ENCODE assay signal across 9 mouse cellular contexts in genomic region chr5:136258919-136259318, GRCm38 (mm10). TPM values are rescaled to one million over a fixed set of nuclear protein-coding genes. Genes with fewer than 3 reads are reported as not detected.
DNase-seq lines count a peak whose midpoint lies in the region; ATAC-seq and TF ChIP-seq lines count a peak whose summit lies in the region.
"Had no signal": no experiment of that assay in that cellular context is flagged by ENCODE, and none has a peak within 500 bp of the region (broad histone marks: within the 10 kb centered on the region; RNA-seq: fewer than 3 reads in every experiment).

No protein-coding gene starts in this region.

- H3K4me2 ChIP-seq in forebrain, embryonic 12.5 days, result no peak overlapping the region
- no peak overlapping the region for H3K4me2 ChIP-seq in heart, postnatal 0 days (ENCODE audit: low read depth, low read length)

- 41% methylated on average over 6 of the region's 6 CpGs for WGBS in forebrain, embryonic 10.5 days
- 41% methylated on average over 6 of the region's 6 CpGs for WGBS in forebrain, embryonic 12.5 days
- 28% methylated on average over 6 of the region's 6 CpGs for WGBS in heart, postnatal 0 days

- H3K4me1 ChIP-seq in forebrain, embryonic 10.5 days, result no peaks in the 10 kb centered on the region
- H3K4me1 ChIP-seq in forebrain, embryonic 12.5 days, result no peaks in the 10 kb centered on the region; the same call in 1 of the 2 replicates
- no peaks in the 10 kb centered on the region for H3K4me1 ChIP-seq in heart, postnatal 0 days (ENCODE audit: control insufficient read depth, insufficient read depth)

- no peak for ATAC-seq in forebrain, embryonic 12.5 days (ENCODE audit: low FRiP score)
- peak; percentile 59; the same call in 1 of the 2 replicates for ATAC-seq in heart, postnatal 0 days (ENCODE audit: insufficient read depth, low read depth)

- no peaks in the 10 kb centered on the region for H3K9me3 ChIP-seq in forebrain, embryonic 10.5 days
- no peaks in the 10 kb centered on the region for H3K9me3 ChIP-seq in forebrain, embryonic 12.5 days
- H3K9me3 ChIP-seq in heart, postnatal 0 days (replicated peaks; ENCODE audit: control insufficient read depth, low read length), result no peaks in the 10 kb centered on the region
- H3K9me3 ChIP-seq: megakaryocyte, embryonic 14.5 days had no signal

- H3K9ac ChIP-seq in forebrain, embryonic 12.5 days, result no peak overlapping the region
- no peak overlapping the region for H3K9ac ChIP-seq in heart, postnatal 0 days (replicated peaks; ENCODE audit: low read depth, low read length)

- H3K36me3 ChIP-seq in forebrain, embryonic 10.5 days (replicated peaks), result peaks cover 27% of the 10 kb centered on the region
- H3K36me3 ChIP-seq in forebrain, embryonic 12.5 days (replicated peaks), result peaks cover 15% of the 10 kb centered on the region
- peaks cover 11% of the 10 kb centered on the region; the same call in 1 of the 2 replicates for H3K36me3 ChIP-seq in heart, postnatal 0 days (replicated peaks; ENCODE audit: control insufficient read depth, insufficient read depth, low read length)

- peak; percentile 51 for DNase-seq in forebrain, embryonic 10.5 days (ENCODE audit: extremely low spot score, low spot score)
- DNase-seq in adipocyte (ENCODE audit: low spot score), result peak; percentile 79
- peak; percentile 77 for DNase-seq in embryo, embryonic 11 days
- peak; percentile 83 for DNase-seq in heart, postnatal 0 days (ENCODE audit: low spot score)
- DNase-seq in layer of hippocampus, postnatal 14 days (ENCODE audit: low spot score in 2 of 2), result peak; percentile 50 to 65
- DNase-seq in lung, postnatal 36 days, result peak; percentile 73
- DNase-seq in spleen, adult 12 weeks (ENCODE audit: low spot score), result peak; percentile 53

- TF ChIP-seq CTCF in heart, postnatal 0 days (IDR thresholded peaks at IDR 0.05; ENCODE audit: low read depth), result peak; percentile 77

- H3K27ac ChIP-seq in forebrain, embryonic 10.5 days, result no peak overlapping the region
- H3K27ac ChIP-seq in forebrain, embryonic 12.5 days, result no peak overlapping the region
- no peak overlapping the region for H3K27ac ChIP-seq in heart, postnatal 0 days (ENCODE audit: low read depth)

- H3K4me3 ChIP-seq in forebrain, embryonic 10.5 days, result no peak overlapping the region
- no peak overlapping the region for H3K4me3 ChIP-seq in forebrain, embryonic 12.5 days (replicated peaks)
- no peak overlapping the region for H3K4me3 ChIP-seq in heart, postnatal 0 days (ENCODE audit: low read depth, low read length)
- H3K4me3 ChIP-seq: megakaryocyte, embryonic 14.5 days had no signal

- H3K27me3 ChIP-seq in forebrain, embryonic 10.5 days (ENCODE audit: poor library complexity, severe bottlenecking), result no peaks in the 10 kb centered on the region
- no peaks in the 10 kb centered on the region for H3K27me3 ChIP-seq in forebrain, embryonic 12.5 days
- no peaks in the 10 kb centered on the region for H3K27me3 ChIP-seq in heart, postnatal 0 days (ENCODE audit: control insufficient read depth, insufficient read depth, low read length)
- H3K27me3 ChIP-seq: megakaryocyte, embryonic 14.5 days had no signal

- no peak for TF ChIP-seq EP300 in heart, postnatal 0 days (IDR thresholded peaks at IDR 0.05; ENCODE audit: low read depth)

RNA-seq across cellular contexts. Expression of gene Sh2b2, which starts 12.6 kb away (rescaled TPM):
- 12.5 and 13.1 TPM in 2 replicates for polyA plus RNA-seq in forebrain, embryonic 10.5 days (2016; fragmentation: Nextera tagmentation; extraction: Ambion mirVana)
- polyA plus RNA-seq in forebrain, embryonic 12.5 days (2016; fragmentation: Nextera tagmentation; extraction: Ambion mirVana), result 19.6 and 21.7 TPM in 2 replicates
- 0.97 and 2.0 TPM in 2 replicates for total RNA-seq in heart, postnatal 0 days (2014; rRNA removed; ENCODE audit: low replicate concordance)
- 0.41 and 0.63 TPM in 2 replicates for polyA plus RNA-seq in heart, postnatal 0 days (2015; fragmentation: Nextera tagmentation; extraction: Ambion mirVana)
- total RNA-seq in layer of hippocampus, postnatal 14 days (2021), result 1 to 10 TPM; 8.7 to 9.5 TPM
